Mouse (Mus musculus) heart, adult 2 months (tissue): ENCODE results near the gene Cacna1d.

Experiments used
- CTCF ChIP-seq: fragments of 200-600 bp; IDR thresholded peaks from 2 replicates; pipeline ENCODE4 v1.8.1; 2022; ENCODE audit warnings: antibody characterized with exemption, mild to moderate bottlenecking, moderate library complexity
- EP300 ChIP-seq: fragments of 200-500 bp; IDR thresholded peaks from 2 replicates; pipeline ENCODE4 v1.6.1; 2011; ENCODE audit warnings: low read depth, low read length, control low read depth; ENCODE audit not compliant: insufficient read depth
- POLR2A ChIP-seq: fragments of 200-500 bp; IDR thresholded peaks from 2 replicates; pipeline ENCODE4 v1.6.1; 2011; ENCODE audit warnings: mild to moderate bottlenecking, low read depth, low read length, control low read depth; ENCODE audit not compliant: insufficient read depth

GRCm38 (mm10) chr14:30430446-30430845, 60.8 kb downstream of the Cacna1d start:
- TF ChIP-seq POLR2A (no peak), CTCF (no peak), EP300 (no peak)
